ENCODE assay signal across 24 mouse cellular contexts in genomic region chr3:83876299-83876698, GRCm38 (mm10). TPM values are rescaled to one million over a fixed set of nuclear protein-coding genes. Genes with fewer than 3 reads are reported as not detected.
DNase-seq lines count a peak whose midpoint lies in the region; ATAC-seq lines count a peak whose summit lies in the region.
"Had no signal": no experiment of that assay in that cellular context is flagged by ENCODE, and none has a peak within 500 bp of the region (broad histone marks: within the 10 kb centered on the region; RNA-seq: fewer than 3 reads in every experiment).

No protein-coding gene starts in this region.

- no peak overlapping the region for H3K9ac ChIP-seq in midbrain, embryonic 11.5 days (ENCODE audit: low read length)
- no peak overlapping the region for H3K9ac ChIP-seq in midbrain, embryonic 16.5 days (ENCODE audit: low read depth, low read length)
- H3K9ac ChIP-seq: forebrain, embryonic 13.5 days; hindbrain, embryonic 13.5 days; intestine, embryonic 15.5 days had no signal

- peak; percentile 78 for DNase-seq in midbrain, embryonic 11.5 days (ENCODE audit: low spot score, missing footprints)
- peak; percentile 67 for DNase-seq in R1 (ENCODE audit: low read depth, low spot score)
- peak; percentile 23 for DNase-seq in mesoderm, embryonic 11.5 days (ENCODE audit: low read depth, low spot score)
- no peak for DNase-seq in kidney, postnatal 14 days
- DNase-seq in kidney, adult 18-20 months = no peak
- DNase-seq: adrenal gland, postnatal 10 days; adrenal gland, postnatal 36 days; cerebellum, adult 11 months; cerebellum, adult 2 months; cerebellum, adult 9-11 months; cerebellum, postnatal 25 days; gastrocnemius, postnatal 10 days; gastrocnemius, postnatal 36 days; heart, postnatal 36 days had no signal

- H3K4me1 ChIP-seq in midbrain, embryonic 11.5 days (ENCODE audit: control insufficient read depth, insufficient read depth, low read length) = no peaks in the 10 kb centered on the region
- H3K4me1 ChIP-seq in midbrain, embryonic 16.5 days (ENCODE audit: control insufficient read depth, insufficient read depth, low read length) = no peaks in the 10 kb centered on the region
- H3K4me1 ChIP-seq: forebrain, embryonic 10.5 days; forebrain, embryonic 13.5 days; hindbrain, embryonic 13.5 days; intestine, embryonic 15.5 days had no signal

- H3K4me2 ChIP-seq in midbrain, embryonic 11.5 days = no peak overlapping the region
- no peak overlapping the region for H3K4me2 ChIP-seq in midbrain, embryonic 16.5 days (ENCODE audit: low read length)
- H3K4me2 ChIP-seq: forebrain, embryonic 13.5 days; heart, embryonic 11.5 days; hindbrain, embryonic 13.5 days; intestine, embryonic 15.5 days had no signal

- 0 out of 2 replicates have a peak, but pooled peaks cover 2% of the 10 kb centered on the region for H3K9me3 ChIP-seq in midbrain, embryonic 11.5 days (ENCODE audit: control insufficient read depth, low read length)
- peaks cover 3% of the 10 kb centered on the region; the same call in 1 of the 2 replicates for H3K9me3 ChIP-seq in midbrain, embryonic 16.5 days (replicated peaks; ENCODE audit: control insufficient read depth, low read length, poor library complexity, severe bottlenecking)
- H3K9me3 ChIP-seq: forebrain, embryonic 10.5 days; forebrain, embryonic 13.5 days; hindbrain, embryonic 13.5 days; intestine, embryonic 15.5 days had no signal

- H3K27me3 ChIP-seq in midbrain, embryonic 11.5 days (ENCODE audit: control insufficient read depth, insufficient read depth, low read length) = no peaks in the 10 kb centered on the region
- H3K27me3 ChIP-seq in midbrain, embryonic 16.5 days (ENCODE audit: control insufficient read depth, insufficient read depth, low read depth, low read length) = no peaks in the 10 kb centered on the region
- H3K27me3 ChIP-seq: forebrain, embryonic 13.5 days; hindbrain, embryonic 13.5 days; intestine, embryonic 15.5 days had no signal

- no peaks in the 10 kb centered on the region for H3K36me3 ChIP-seq in midbrain, embryonic 11.5 days (ENCODE audit: control insufficient read depth, insufficient read depth, low read length)
- H3K36me3 ChIP-seq in midbrain, embryonic 16.5 days (ENCODE audit: control insufficient read depth, insufficient read depth, low read length) = no peaks in the 10 kb centered on the region
- H3K36me3 ChIP-seq: forebrain, embryonic 10.5 days; hindbrain, embryonic 10.5 days; hindbrain, embryonic 13.5 days; intestine, embryonic 15.5 days had no signal

- no peak overlapping the region for H3K27ac ChIP-seq in midbrain, embryonic 11.5 days (ENCODE audit: low read depth, low read length)
- no peak overlapping the region for H3K27ac ChIP-seq in midbrain, embryonic 16.5 days (ENCODE audit: low read length)
- H3K27ac ChIP-seq: forebrain, embryonic 10.5 days; forebrain, embryonic 13.5 days; hindbrain, embryonic 10.5 days; hindbrain, embryonic 13.5 days; intestine, embryonic 15.5 days had no signal

- H3K4me3 ChIP-seq in midbrain, embryonic 11.5 days (ENCODE audit: low read depth, low read length) = no peak overlapping the region
- H3K4me3 ChIP-seq in midbrain, embryonic 16.5 days (ENCODE audit: low read depth, low read length) = no peak overlapping the region
- H3K4me3 ChIP-seq: forebrain, embryonic 10.5 days; forebrain, embryonic 13.5 days; hindbrain, embryonic 10.5 days; hindbrain, embryonic 13.5 days; intestine, embryonic 15.5 days had no signal

- ATAC-seq in midbrain, embryonic 11.5 days (ENCODE audit: low FRiP score) = no peak
- ATAC-seq in midbrain, embryonic 16.5 days = no peak
- ATAC-seq: CD4-positive, CD25-positive, alpha-beta regulatory T cell, adult 4 months; forebrain, embryonic 13.5 days; forebrain, embryonic 16.5 days; hindbrain, embryonic 16.5 days; intestine, embryonic 15.5 days had no signal

- 79% methylated on average over 4 of the region's 4 CpGs for whole genome bisulfite sequencing in midbrain, embryonic 11.5 days
- WGBS in midbrain, embryonic 16.5 days = 73% methylated on average over 4 of the region's 4 CpGs

RNA-seq across cellular contexts. Expression of gene Tlr2, which starts 34.7 kb away (rescaled TPM):
- 1.7 and 1.8 TPM in 2 replicates for polyA plus RNA-seq in midbrain, embryonic 11.5 days (2014; fragmentation: Nextera tagmentation; extraction: Ambion mirVana)
- 0.88 TPM in 2 replicates for polyA plus RNA-seq in midbrain, embryonic 16.5 days (2015; fragmentation: Nextera tagmentation; extraction: Ambion mirVana)

Comparison
In these comparisons a context has a peak if more than half of its experiments do, and no peak if none do; other contexts are left out.
1. DNase-seq: peak in midbrain, embryonic 11.5 days (single experiment), R1 (single experiment) and mesoderm, embryonic 11.5 days (single experiment); none in kidney, postnatal 14 days (single experiment) and kidney, adult 18-20 months (single experiment).